Mouse (Mus musculus) spleen, adult 2 months (tissue): ENCODE results near the gene Nol10.

Source experiments
- CTCF ChIP-seq: fragments of 200-500 bp; IDR thresholded peaks from 2 replicates; pipeline ENCODE4 v1.5.1; 2011; ENCODE audit warnings: mild to moderate bottlenecking, inconsistent platforms; ENCODE audit not compliant: insufficient read depth, insufficient read length, insufficient replicate concordance; ENCODE audit errors: extremely low read depth
- POLR2A ChIP-seq: fragments of 200-500 bp; IDR thresholded peaks from 2 replicates; pipeline ENCODE4 v1.6.1; 2011; ENCODE audit warnings: low read depth, low read length, inconsistent platforms

DNA sequence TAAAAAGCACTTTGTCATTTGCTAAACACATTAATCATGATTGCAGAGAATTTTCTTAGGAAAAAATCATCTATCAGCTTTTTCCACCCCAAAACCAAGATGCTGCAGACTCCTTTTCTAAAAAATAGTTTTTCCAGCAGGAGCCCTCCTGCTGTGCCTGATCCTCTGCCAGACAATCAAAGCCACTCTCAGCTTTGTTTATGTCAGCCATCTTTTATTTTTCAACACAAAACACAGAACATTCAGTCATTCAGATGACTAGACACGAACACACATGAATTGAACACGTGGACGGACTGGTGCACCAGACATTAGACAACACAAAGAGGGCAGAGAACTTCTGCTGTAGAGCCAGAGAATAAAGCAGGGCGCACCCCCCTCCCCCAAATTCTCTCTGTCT is 115.4 kb downstream of the Nol10 start:
- TF ChIP-seq CTCF (no peak), POLR2A (no peak)
